ENCODE assay signal across 23 mouse cellular contexts in genomic region chr3:146396256-146396655, GRCm38 (mm10). TPM values are rescaled to one million over a fixed set of nuclear protein-coding genes. Genes with fewer than 3 reads are reported as not detected.
DNase-seq lines count a peak whose midpoint lies in the region; ATAC-seq and TF ChIP-seq lines count a peak whose summit lies in the region.
"Had no signal": no experiment of that assay in that cellular context is flagged by ENCODE, and none has a peak within 500 bp of the region (broad histone marks: within the 10 kb centered on the region; RNA-seq: fewer than 3 reads in every experiment).

No protein-coding gene starts in this region.

- peaks cover 4% of the 10 kb centered on the region; the same call in 1 of the 2 replicates for H3K4me1 ChIP-seq in kidney, embryonic 15.5 days
- no peaks in the 10 kb centered on the region for H3K4me1 ChIP-seq in liver, adult 2 months (ENCODE audit: control insufficient read depth, insufficient read depth, low read length)
- H3K4me1 ChIP-seq in lung, embryonic 16.5 days (replicated peaks; ENCODE audit: control insufficient read depth, insufficient read depth, low read length), result peaks cover 2% of the 10 kb centered on the region; the same call in 1 of the 2 replicates
- H3K4me1 ChIP-seq: hindbrain, embryonic 15.5 days had no signal

- no peaks in the 10 kb centered on the region for H3K36me3 ChIP-seq in kidney, embryonic 15.5 days
- H3K36me3 ChIP-seq in liver, adult 2 months (ENCODE audit: control insufficient read depth, insufficient read depth, low read length), result no peaks in the 10 kb centered on the region
- no peaks in the 10 kb centered on the region for H3K36me3 ChIP-seq in lung, embryonic 16.5 days (ENCODE audit: control insufficient read depth, insufficient read depth, low read length)
- H3K36me3 ChIP-seq: forebrain, embryonic 10.5 days; G1E; hindbrain, embryonic 12.5 days; hindbrain, embryonic 15.5 days had no signal

- TF ChIP-seq CTCF in liver, adult 2 months (IDR thresholded peaks at IDR 0.05; ENCODE audit: low read depth, low read length), result no peak

- H3K27ac ChIP-seq in kidney, embryonic 15.5 days, result no peak overlapping the region
- no peak overlapping the region for H3K27ac ChIP-seq in liver, adult 2 months (replicated peaks; ENCODE audit: insufficient read depth, low read depth, low read length)
- 0 out of 2 replicates have a peak overlapping the region, but pooled peaks have one; percentile 37 for H3K27ac ChIP-seq in lung, embryonic 16.5 days (ENCODE audit: low read length)
- H3K27ac ChIP-seq: forebrain, embryonic 10.5 days; forebrain, embryonic 13.5 days; heart, adult 2 months; hindbrain, embryonic 12.5 days; hindbrain, embryonic 15.5 days had no signal

- no peak for ATAC-seq in kidney, embryonic 15.5 days (replicated peaks; ENCODE audit: low FRiP score)
- ATAC-seq in lung, embryonic 16.5 days (ENCODE audit: low read depth), result no peak
- ATAC-seq: forebrain, embryonic 13.5 days; forebrain, embryonic 16.5 days; Patski had no signal

- DNase-seq in kidney, adult 9 months, result peak; percentile 50
- peak; percentile 36 for DNase-seq in liver, adult 2 months (ENCODE audit: extremely low read depth, low read depth, low spot score)
- DNase-seq in liver, result no peak
- DNase-seq in lung, postnatal 36 days, result no peak
- DNase-seq: adrenal gland, postnatal 10 days; adrenal gland, postnatal 36 days; B cell, adult 2 months; cerebellum, adult 18-20 months; cerebellum, adult 9-10 months; cerebellum, postnatal 14 days; gastrocnemius, postnatal 10 days; gastrocnemius, postnatal 36 days; heart, adult 2 months had no signal

- no peaks in the 10 kb centered on the region for H3K9me3 ChIP-seq in kidney, embryonic 15.5 days (replicated peaks)
- H3K9me3 ChIP-seq in lung, embryonic 16.5 days (ENCODE audit: control insufficient read depth, low read length), result no peaks in the 10 kb centered on the region
- H3K9me3 ChIP-seq: forebrain, embryonic 10.5 days; forebrain, embryonic 13.5 days; G1E; hindbrain, embryonic 12.5 days; hindbrain, embryonic 15.5 days had no signal

- no peak overlapping the region for H3K4me3 ChIP-seq in kidney, embryonic 15.5 days (replicated peaks)
- H3K4me3 ChIP-seq in liver, adult 2 months (ENCODE audit: insufficient read depth, low read depth, low read length), result no peak overlapping the region
- H3K4me3 ChIP-seq in lung, embryonic 16.5 days (ENCODE audit: low read length), result no peak overlapping the region
- H3K4me3 ChIP-seq: forebrain, embryonic 10.5 days; forebrain, embryonic 13.5 days; heart, adult 2 months; hindbrain, embryonic 12.5 days; hindbrain, embryonic 15.5 days had no signal

- H3K9ac ChIP-seq in kidney, embryonic 15.5 days, result no peak overlapping the region
- no peak overlapping the region for H3K9ac ChIP-seq in liver, adult 2 months (ENCODE audit: low read depth, low read length)
- no peak overlapping the region for H3K9ac ChIP-seq in lung, embryonic 16.5 days (ENCODE audit: low read length)
- H3K9ac ChIP-seq: forebrain, embryonic 13.5 days; hindbrain, embryonic 12.5 days; hindbrain, embryonic 15.5 days had no signal

- H3K27me3 ChIP-seq in kidney, embryonic 15.5 days, result no peaks in the 10 kb centered on the region
- H3K27me3 ChIP-seq in liver, adult 2 months (ENCODE audit: control insufficient read depth, insufficient read depth, low read length), result no peaks in the 10 kb centered on the region
- H3K27me3 ChIP-seq in lung, embryonic 16.5 days (ENCODE audit: control insufficient read depth, insufficient read depth, low read depth, low read length), result no peaks in the 10 kb centered on the region
- H3K27me3 ChIP-seq: forebrain, embryonic 13.5 days; hindbrain, embryonic 15.5 days; Patski had no signal

- no peak overlapping the region for H3K4me2 ChIP-seq in kidney, embryonic 15.5 days
- H3K4me2 ChIP-seq in lung, embryonic 16.5 days (ENCODE audit: low read depth, low read length), result no peak overlapping the region
- H3K4me2 ChIP-seq: forebrain, embryonic 13.5 days; heart, embryonic 11.5 days; hindbrain, embryonic 12.5 days; hindbrain, embryonic 15.5 days had no signal

- no peak for TF ChIP-seq POLR2A in liver, adult 2 months (IDR thresholded peaks at IDR 0.05; ENCODE audit: extremely low read depth, insufficient read depth, low read length)

- H3K79me2 ChIP-seq in liver, adult 2 months (ENCODE audit: control insufficient read depth, insufficient read depth, low read length), result no peaks in the 10 kb centered on the region

- WGBS in kidney, embryonic 15.5 days, result 75% methylated on average over 6 of the region's 6 CpGs
- 59% methylated on average over 6 of the region's 6 CpGs for WGBS in liver, adult 2 months
- WGBS in lung, embryonic 16.5 days, result 48% methylated on average over 6 of the region's 6 CpGs

RNA-seq across cellular contexts. Expression of gene Ssx2ip, which starts 8.2 kb away (rescaled TPM):
- 23.7 and 24.2 TPM in 2 replicates for polyA plus RNA-seq in kidney, embryonic 15.5 days (2015; fragmentation: Nextera tagmentation; extraction: Ambion mirVana)
- total RNA-seq in liver, adult 2 months (2014; rRNA removed), result 6.2 and 6.4 TPM in 2 replicates
- 1.7 and 2.4 TPM in 2 replicates for polyA plus RNA-seq in liver, adult 2 months (2012; rRNA removed)
- polyA plus RNA-seq in lung, embryonic 16.5 days (2015; fragmentation: Nextera tagmentation; extraction: Ambion mirVana), result 31.9 and 33.6 TPM in 2 replicates

RNA-seq across cellular contexts. Expression of gene Ctbs, which starts 53.3 kb away (rescaled TPM):
- polyA plus RNA-seq in kidney, embryonic 15.5 days (2015; fragmentation: Nextera tagmentation; extraction: Ambion mirVana), result 12.2 and 12.9 TPM in 2 replicates
- 19.5 and 20.0 TPM in 2 replicates for total RNA-seq in liver, adult 2 months (2014; rRNA removed)
- 2.2 and 2.5 TPM in 2 replicates for polyA plus RNA-seq in liver, adult 2 months (2012; rRNA removed)
- polyA plus RNA-seq in lung, embryonic 16.5 days (2015; fragmentation: Nextera tagmentation; extraction: Ambion mirVana), result 11.3 and 11.7 TPM in 2 replicates

Comparison
In these comparisons a context has a peak if more than half of its experiments do, and no peak if none do; other contexts are left out.
1. DNase-seq: peak in kidney, adult 9 months (single experiment) and liver, adult 2 months (single experiment); none in liver (single experiment) and lung, postnatal 36 days (single experiment).